Mouse (Mus musculus): Measurements from ENCODE around the gene Kif1c. TPM values are rescaled to one million over a fixed set of nuclear protein-coding genes. Genes with fewer than 3 reads are reported as not detected.
A peak's percentile ranks its signal among the peaks of the same experiment; 100 is the strongest.

Gene Kif1c
- total and polyA plus RNA-seq, 3 experiments: 19.8 to 21.7 TPM; not detected in 1

- TF ChIP-seq ZC3H11A (IDR thresholded peaks at IDR 0.05; ENCODE audit: low read depth, low read length) (no peak), RAD21 (IDR thresholded peaks at IDR 0.05; ENCODE audit: low read depth, low read length) (no peak)
Measured at GRCm38 (mm10) chr11:70668335-70668770, 32.0 kb upstream of the Kif1c start (continued).

GRCm38 (mm10) chr11:70668771-70669505, 31.4 kb upstream of the Kif1c start, which contains the start of gene Spag7:
Gene Spag7 (minus strand): TSS chr11:70669416.
- Histone ChIP-seq H3K36me3 (ENCODE audit: control insufficient read depth in 1 of 2, insufficient read depth in 2 of 2, low read length in 2 of 2) (peaks cover 0 to 11% of the 10 kb centered on the region in 2 experiments; a peak in 2 of 4 replicates), H3K9ac (ENCODE audit: control insufficient read depth, low read depth, low read length, poor library complexity, severe bottlenecking) (peak within 1 kb of the TSS; percentile 90), H3K4me3 (ENCODE audit: control insufficient read depth in 1 of 2, insufficient read depth in 1 of 2, low read depth in 2 of 2, low read length in 2 of 2) (peak within 1 kb of the TSS; percentile 75 to 87), H3K79me2 (ENCODE audit: control insufficient read depth, insufficient read depth, low read length, poor library complexity) (peaks cover 18% of the 10 kb centered on the region), H3K9me3 (replicated peaks; ENCODE audit: insufficient read depth, low read length) (no peaks in the 10 kb centered on the region), H3K27me3 (ENCODE audit: control insufficient read depth in 1 of 2, insufficient read depth in 2 of 2, low read length in 2 of 2) (no peaks in the 10 kb centered on the region), H3K27ac (ENCODE audit: control insufficient read depth, low read depth, low read length) (peak within 1 kb of the TSS; percentile 97), H3K4me1 (ENCODE audit: control insufficient read depth in 1 of 2, insufficient read depth in 2 of 2, low read length in 2 of 2) (peaks cover 2 to 24% of the 10 kb centered on the region in 2 experiments; a peak in 3 of 4 replicates)
- DNase-seq (ENCODE audit: low read depth, low spot score): peak; percentile 100
- TF ChIP-seq KAT2A (conservative IDR thresholded peaks at IDR 0.05; ENCODE audit: low read depth, low read length): peak; percentile 58; the same call in 1 of the 2 replicates
- TF ChIP-seq MYC (IDR thresholded peaks at IDR 0.05; ENCODE audit: low read depth, low read length): peak; percentile 70
- no peak for TF ChIP-seq ZNF384 (IDR thresholded peaks at IDR 0.05; ENCODE audit: low read depth, low read length)
- TF ChIP-seq MYB (IDR thresholded peaks at IDR 0.05; ENCODE audit: low read depth, low read length): no peak
- peak; percentile 84 for TF ChIP-seq POLR2AphosphoS2 (IDR thresholded peaks at IDR 0.05; ENCODE audit: low read length)
- TF ChIP-seq ETS1 (IDR thresholded peaks at IDR 0.05; ENCODE audit: low read depth, low read length): peak; percentile 55; the same call in 1 of the 2 replicates
- no peak for TF ChIP-seq MAX (IDR thresholded peaks at IDR 0.05; ENCODE audit: low read length)
- TF ChIP-seq USF2 (IDR thresholded peaks at IDR 0.05; ENCODE audit: borderline replicate concordance in 1 of 2, insufficient read depth in 1 of 2, low read depth in 1 of 2, low read length in 2 of 2): no peak
- peak; percentile 87 to 93 for TF ChIP-seq POLR2A (IDR thresholded peaks at IDR 0.05; ENCODE audit: control insufficient read depth in 1 of 2, insufficient read depth in 1 of 2, low read depth in 1 of 2, low read length in 2 of 2, poor library complexity in 1 of 2)
- TF ChIP-seq TCF12 (IDR thresholded peaks at IDR 0.05; ENCODE audit: low read depth, low read length): peak; percentile 67
- TF ChIP-seq RAD21 (IDR thresholded peaks at IDR 0.05; ENCODE audit: low read depth, low read length): no peak
- no peak for TF ChIP-seq TAL1 (IDR thresholded peaks at IDR 0.05; ENCODE audit: low read length)
- peak; percentile 38 for TF ChIP-seq SIN3A (IDR thresholded peaks at IDR 0.05; ENCODE audit: low read length)
- no peak for TF ChIP-seq JUND (IDR thresholded peaks at IDR 0.05; ENCODE audit: low read depth, low read length)
- TF ChIP-seq NELFE (IDR thresholded peaks at IDR 0.05; ENCODE audit: low read depth, low read length): peak; percentile 89
- peak; percentile 49; the same call in 1 of the 2 replicates for TF ChIP-seq NRF1 (IDR thresholded peaks at IDR 0.05; ENCODE audit: insufficient read depth, low read depth, low read length, poor library complexity, severe bottlenecking)
- TF ChIP-seq POLR2AphosphoS5 (IDR thresholded peaks at IDR 0.05; ENCODE audit: borderline replicate concordance, low read depth, low read length): 0 out of 2 replicates have a peak, but pooled peaks have one; percentile 19
- TF ChIP-seq CHD2 (IDR thresholded peaks at IDR 0.05; ENCODE audit: low read length): peak; percentile 93
- TF ChIP-seq GATA1 (IDR thresholded peaks at IDR 0.05; ENCODE audit: low read depth, low read length): peak; percentile 64; the same call in 1 of the 2 replicates
- TF ChIP-seq GABPA (IDR thresholded peaks at IDR 0.05; ENCODE audit: low read depth, low read length): no peak
- TF ChIP-seq ZMIZ1 (IDR thresholded peaks at IDR 0.05; ENCODE audit: low read depth, low read length): peak; percentile 69; the same call in 1 of the 2 replicates
- TF ChIP-seq BHLHE40 (IDR thresholded peaks at IDR 0.05; ENCODE audit: borderline replicate concordance, low read depth, low read length): no peak
- no peak for TF ChIP-seq MEF2A (IDR thresholded peaks at IDR 0.05; ENCODE audit: extremely low read depth, insufficient replicate concordance, low read depth, low read length, poor library complexity, severe bottlenecking)
- TF ChIP-seq EP300 (IDR thresholded peaks at IDR 0.05; ENCODE audit: low read depth in 1 of 2, low read length in 2 of 2): no peak; a peak in 1 of 4 replicates
- no peak for TF ChIP-seq ZC3H11A (IDR thresholded peaks at IDR 0.05; ENCODE audit: low read depth, low read length)
- peak; percentile 81 for TF ChIP-seq ELF1 (IDR thresholded peaks at IDR 0.05; ENCODE audit: low read depth, low read length)
- TF ChIP-seq MAFK (IDR thresholded peaks at IDR 0.05; ENCODE audit: borderline replicate concordance, low read depth, low read length): no peak
- TF ChIP-seq SMC3 (IDR thresholded peaks at IDR 0.05; ENCODE audit: low read depth, low read length): no peak
- no peak for TF ChIP-seq UBTF (IDR thresholded peaks at IDR 0.05; ENCODE audit: borderline replicate concordance, insufficient read depth, low read depth, low read length)
- TF ChIP-seq E2F4 (IDR thresholded peaks at IDR 0.05; ENCODE audit: borderline replicate concordance, low read depth, low read length): 0 out of 2 replicates have a peak, but pooled peaks have one; percentile 27
- TF ChIP-seq CTCF (IDR thresholded peaks at IDR 0.05 in 2 of 3, conservative IDR thresholded peaks at IDR 0.05 in 1 of 3; ENCODE audit: control insufficient read depth in 1 of 3, insufficient read depth in 1 of 3, low read depth in 2 of 3, low read length in 3 of 3, poor library complexity in 1 of 3, severe bottlenecking in 1 of 3): no peak
- peak; percentile 57; the same call in 1 of the 2 replicates for TF ChIP-seq RCOR1 (IDR thresholded peaks at IDR 0.05; ENCODE audit: low read depth, low read length)
